Mouse (Mus musculus) ZHBTc4 (cell line): ENCODE data around the gene Gm17364.
"Not testable (repeated sequence)": the region's sequence is repeated elsewhere in the genome, so short reads cannot be mapped to it uniquely, and the experiment has no call there.

ENCODE experiments used
- DNase-seq: peaks from one replicate; pipeline ENCODE4 v3.0.0-alpha.2; 2011; ENCODE audit warnings: low read depth, low spot score

The Gm17364 gene

DNA sequence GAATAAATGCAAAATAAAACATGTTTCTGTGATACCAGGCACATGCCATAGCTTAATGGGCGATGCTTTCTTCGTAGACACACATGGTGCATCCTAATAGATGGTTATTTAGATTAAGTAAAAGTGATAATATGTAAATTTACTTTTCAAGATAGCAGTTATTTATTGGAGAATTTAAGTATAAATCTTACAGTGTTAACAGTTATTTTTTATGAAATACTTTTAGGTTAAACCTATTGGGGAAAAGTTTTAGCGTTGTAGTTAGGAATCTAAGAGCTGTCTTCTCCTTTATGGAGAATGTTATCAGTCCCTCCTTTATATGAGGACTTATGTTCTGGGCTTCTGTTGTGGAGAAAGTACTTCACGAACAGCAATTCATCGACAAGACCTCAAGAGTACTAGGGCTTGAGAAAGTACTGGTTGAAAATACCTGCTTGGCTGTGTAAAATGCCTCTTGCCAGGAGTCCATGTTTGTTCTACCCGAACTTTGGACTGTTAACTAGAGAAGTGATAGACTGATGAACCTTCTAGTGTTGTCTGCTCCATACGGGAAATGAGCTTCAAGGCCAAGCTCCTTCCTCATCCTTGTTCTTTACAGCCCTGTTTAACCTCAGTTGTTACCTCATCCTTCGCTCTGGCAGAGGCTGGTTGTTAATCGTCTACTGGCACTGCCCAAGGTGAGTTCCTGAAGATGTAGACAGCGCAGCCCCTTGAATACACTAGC is at the start of gene Gm17364:
TSS of gene Gm17364 (minus strand) at position 51 of the 724 bp plus-strand sequence.
- DNase-seq: no peak

DNA sequence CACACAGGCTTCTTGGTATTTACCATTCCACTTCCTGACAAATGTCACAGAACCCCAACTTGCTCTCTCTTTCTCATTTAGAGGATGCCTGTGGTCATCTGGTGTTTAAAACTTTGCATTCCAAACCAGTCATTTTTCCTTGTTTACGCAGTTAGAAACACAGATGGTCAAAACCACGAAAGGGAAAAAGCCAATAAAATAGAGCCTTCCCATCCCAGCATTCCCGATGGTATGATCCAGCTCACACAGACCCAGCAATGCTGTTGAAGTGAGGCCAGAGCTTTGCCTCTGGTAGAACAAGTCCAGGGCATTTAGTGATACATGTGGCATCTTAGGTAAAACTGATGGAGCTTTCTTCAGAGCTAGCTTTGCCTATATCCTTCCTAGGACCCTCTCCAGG is 47.7 kb upstream of the Gm17364 start:
- no peak for DNase-seq

GRCm38 (mm10) chr13:41320749-41321148 is 47.0 kb upstream of the Gm17364 start:
- no peak for DNase-seq

DNA sequence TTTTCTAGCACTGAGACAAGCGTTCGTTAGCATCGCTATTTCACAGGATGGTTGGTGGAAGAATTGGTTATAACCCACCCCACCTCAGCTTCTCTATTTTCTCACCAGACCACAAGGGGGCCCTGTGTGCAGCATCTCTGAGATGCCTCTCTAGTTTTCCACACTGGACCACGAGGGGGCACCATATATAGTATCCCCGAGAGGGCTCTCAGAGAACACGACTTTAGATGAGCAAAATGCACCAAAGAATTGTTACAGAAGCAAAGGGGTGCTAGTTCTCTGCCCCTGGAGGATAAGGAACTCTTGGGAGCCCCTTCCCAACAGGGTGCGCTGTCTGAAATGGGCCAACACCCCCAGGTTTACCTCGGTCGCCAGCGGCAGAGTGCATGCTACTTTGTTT is 28.9 kb upstream of the Gm17364 start:
- peak; percentile 88 for DNase-seq

GRCm38 (mm10) chr13:41300037-41300436 is 26.3 kb upstream of the Gm17364 start:
- DNase-seq: no peak

DNA sequence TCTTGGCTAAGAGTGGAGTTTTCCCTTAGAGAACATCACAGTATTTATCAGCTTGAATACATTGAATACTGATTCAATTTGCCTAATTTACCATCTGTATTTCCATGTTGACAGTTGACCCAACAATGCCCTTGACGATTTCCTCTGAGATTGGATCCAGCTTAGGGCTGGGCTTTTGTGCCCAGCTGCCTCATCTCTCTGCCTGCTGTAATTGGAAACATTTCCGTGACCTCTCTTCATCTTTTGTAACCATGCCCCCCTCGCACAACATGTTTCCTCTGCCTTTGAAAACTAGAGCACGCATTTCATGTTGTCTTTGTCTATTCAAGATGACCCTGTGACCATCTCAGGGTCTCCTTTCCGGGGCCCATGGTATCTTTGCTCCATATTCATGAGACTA is 25.2 kb upstream of the Gm17364 start:
- no peak for DNase-seq

DNA sequence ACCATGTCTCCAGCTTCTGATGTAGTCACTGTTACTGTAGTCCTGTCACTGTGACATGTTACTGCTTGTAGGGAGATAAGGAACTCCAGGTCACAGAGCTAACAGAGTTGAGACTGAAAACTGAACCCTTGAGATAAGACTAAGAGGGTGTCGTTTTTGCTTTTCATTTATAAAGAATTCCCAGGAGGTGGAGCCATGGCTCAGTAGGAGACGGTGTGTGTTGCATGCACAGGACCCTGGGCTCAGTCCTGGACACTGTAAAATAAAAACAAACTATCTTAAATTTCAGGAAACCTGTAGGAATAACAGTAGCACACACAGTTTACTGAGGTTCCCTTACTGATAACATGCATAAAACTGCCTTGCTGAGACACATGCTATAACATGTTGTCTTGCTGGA is 24.8 kb upstream of the Gm17364 start:
- no peak for DNase-seq

DNA sequence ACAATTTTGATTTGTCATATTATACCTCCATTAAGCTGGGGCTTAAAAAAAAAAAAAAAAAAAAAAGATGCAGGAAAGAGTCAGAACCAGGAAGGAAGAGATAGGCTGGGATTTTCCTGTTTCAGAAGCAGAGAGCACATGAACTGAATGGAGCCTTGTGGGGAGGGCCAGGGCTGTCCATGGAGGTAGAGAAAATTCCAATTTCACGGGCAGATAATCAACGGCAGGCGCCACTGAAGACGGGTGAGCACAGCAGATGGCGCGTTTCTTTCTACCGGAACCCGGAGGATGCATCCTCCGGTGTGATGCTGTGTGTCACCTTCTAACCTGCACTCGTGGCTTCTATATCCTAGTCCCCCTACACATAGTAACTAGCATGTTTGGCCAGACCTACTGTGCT is 22.6 kb upstream of the Gm17364 start:
- DNase-seq: no peak

GRCm38 (mm10) chr13:41295886-41296285 is 22.1 kb upstream of the Gm17364 start:
- DNase-seq: no peak

DNA sequence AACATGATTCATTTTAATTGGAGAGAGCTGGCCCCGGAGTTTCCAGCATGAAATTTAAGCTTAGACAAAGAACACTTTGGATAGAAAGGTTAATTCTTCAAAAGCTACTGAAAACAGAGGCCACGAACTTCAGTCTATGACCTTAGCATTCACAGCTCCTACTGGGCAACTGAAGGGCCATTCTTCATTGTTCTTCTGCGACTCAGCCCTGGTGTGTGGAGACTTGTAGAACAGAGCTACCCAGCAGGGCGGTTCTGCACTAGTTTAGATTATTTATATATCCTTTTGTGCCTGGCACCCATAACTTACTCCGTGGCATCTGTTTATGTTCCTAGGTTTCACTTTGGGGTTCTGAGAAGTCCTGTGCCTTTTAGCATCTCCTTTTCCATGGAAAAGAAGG is 19.8 kb upstream of the Gm17364 start:
- no peak for DNase-seq

- no peak for DNase-seq
These were observed 17.7 kb upstream of the Gm17364 start for GRCm38 (mm10) chr13:41291466-41291974.

DNA sequence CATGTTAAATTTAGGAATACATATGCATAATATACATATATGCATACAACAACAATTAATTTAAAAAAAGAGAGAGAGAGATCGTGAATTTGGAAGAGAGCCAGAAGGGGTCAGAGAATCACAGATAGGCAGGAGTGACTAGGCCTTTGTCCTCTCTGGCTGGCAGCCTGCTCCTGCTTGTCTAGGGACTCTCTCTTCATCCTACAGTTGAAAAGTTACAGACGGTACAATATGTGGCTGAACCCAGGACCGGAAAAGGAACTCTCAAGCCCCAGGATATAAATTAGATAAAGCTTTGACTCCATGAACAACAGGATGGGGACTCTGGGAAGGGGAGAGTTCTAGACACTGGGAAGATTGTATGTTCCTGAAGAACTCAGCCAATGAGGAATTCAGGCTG is 12.5 kb upstream of the Gm17364 start:
- no peak for DNase-seq

- DNase-seq: no peak
These were observed 11.7 kb upstream of the Gm17364 start for GRCm38 (mm10) chr13:41285448-41285847.

GRCm38 (mm10) chr13:41283256-41283655 is 9.5 kb upstream of the Gm17364 start:
- peak; percentile 83 for DNase-seq

DNA sequence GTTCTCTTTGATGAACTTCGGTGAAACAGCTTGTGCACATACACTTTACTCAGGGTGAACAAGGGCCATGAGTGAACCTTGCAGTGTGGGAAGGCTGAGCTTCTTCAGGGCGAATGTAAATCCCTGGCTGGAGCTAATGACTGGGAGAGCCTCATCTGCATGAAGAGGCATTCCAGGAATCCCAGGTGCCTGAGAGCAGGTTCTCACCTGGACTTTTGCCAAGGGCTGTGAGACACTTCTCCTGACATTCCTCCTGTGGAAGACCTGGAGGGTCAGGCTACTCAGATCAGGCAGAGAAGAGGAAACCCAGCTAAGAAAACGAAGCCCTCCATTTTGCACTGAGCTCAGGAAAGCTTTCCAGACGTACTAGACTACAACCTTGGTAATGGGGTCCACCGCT is 6.9 kb upstream of the Gm17364 start:
- peak; percentile 39 for DNase-seq

DNA sequence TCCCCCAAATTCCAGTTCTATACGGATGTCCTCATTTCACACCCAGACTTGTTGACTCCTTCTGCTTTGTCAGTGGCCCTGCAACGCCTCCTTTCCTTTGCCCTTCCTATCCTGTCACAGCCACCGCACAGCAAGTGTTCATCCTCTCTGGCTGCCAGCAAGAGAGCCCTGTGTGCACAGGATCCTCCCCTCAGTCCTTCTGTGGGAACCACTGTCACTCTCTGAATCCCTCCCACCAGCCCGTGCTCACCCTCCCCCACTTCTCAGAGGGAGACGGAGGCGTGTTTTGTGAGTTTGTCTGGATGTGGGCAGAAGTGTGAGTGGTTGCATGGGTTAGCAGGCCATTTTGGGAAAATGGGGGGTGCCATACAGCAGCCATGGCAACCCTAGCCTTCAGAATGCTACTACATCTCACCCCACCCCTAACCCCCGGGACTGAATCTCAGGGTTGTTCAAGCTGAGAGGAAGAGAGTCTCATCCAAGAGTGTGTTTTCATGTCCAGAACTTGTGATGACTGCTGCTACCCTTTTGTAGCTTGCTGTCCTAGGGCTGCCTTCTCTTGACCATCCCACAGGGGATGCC is 5.9 kb downstream of the Gm17364 start:
- peak; percentile 34 for DNase-seq

- no peak for DNase-seq
These were observed 10.3 kb downstream of the Gm17364 start for GRCm38 (mm10) chr13:41263304-41264006.

DNA sequence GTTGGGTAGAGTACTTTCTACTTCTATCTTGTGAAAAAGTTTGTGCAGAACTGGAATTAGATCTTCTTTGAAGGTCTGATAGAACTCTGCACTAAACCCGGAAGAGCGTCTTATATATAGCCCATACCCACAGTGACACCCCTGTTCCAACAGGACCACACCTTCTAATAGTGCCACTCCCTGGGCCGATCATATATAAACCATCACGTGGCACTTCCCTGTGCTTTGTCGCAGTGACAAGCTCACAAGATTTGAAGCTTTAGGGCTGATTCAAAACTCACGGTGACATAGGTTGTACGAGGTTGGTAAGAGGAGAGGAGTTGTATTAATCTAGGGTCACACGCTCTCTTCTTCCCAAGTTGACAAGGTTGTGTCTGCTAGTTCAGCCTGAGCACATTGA is 12.2 kb downstream of the Gm17364 start:
- not testable (repeated sequence) for DNase-seq

DNA sequence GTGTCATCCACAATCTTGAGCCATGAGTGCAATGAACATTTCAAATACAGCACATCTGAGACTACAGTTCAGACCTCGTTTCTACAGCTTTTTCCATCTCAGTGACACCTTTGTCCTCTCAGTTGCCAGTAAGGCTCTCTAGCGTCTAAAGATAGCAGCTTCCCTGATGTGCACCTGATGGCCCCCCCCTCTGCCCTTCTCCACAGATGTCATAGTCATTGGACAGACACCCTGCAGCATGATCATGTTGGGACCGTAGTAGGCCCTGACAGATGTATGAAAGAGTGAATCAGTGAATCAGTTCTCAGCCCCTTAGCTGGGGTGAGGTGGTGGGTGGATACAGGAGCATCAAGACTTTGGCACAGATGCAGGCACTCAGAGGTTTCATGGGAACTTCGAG is 15.9 kb downstream of the Gm17364 start:
- no peak for DNase-seq

GRCm38 (mm10) chr13:41256962-41257361 is 16.8 kb downstream of the Gm17364 start:
- DNase-seq: no peak

- DNase-seq: no peak
These were observed 17.7 kb downstream of the Gm17364 start for GRCm38 (mm10) chr13:41256126-41256525.

DNA sequence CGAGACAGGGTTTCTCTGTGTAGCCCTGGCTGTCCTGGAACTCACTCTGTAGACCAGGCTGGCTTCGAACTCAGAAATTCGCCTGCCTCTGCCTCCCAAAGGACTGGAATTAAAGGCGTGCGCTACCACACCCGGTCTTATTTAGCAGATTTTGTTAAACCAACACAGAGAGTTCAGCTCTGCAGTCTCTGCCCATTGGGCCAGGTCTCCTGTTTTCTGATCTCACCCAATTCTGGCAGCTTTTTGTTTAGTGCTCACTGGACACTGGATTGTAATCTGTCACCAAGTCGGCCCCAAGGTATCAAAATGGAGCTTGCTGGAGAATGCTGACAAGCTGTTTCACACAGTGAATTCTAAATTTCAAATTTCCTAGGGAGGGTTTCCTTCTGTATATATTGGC is 21.0 kb downstream of the Gm17364 start:
- no peak for DNase-seq

GRCm38 (mm10) chr13:41252141-41252540 is 21.6 kb downstream of the Gm17364 start:
- no peak for DNase-seq
